Mouse (Mus musculus) layer of hippocampus, postnatal 14 days (tissue): Measurements from ENCODE around the gene Trpm3. TPM values are rescaled to one million over a fixed set of nuclear protein-coding genes. Genes with fewer than 3 reads are reported as not detected.

Experiments
- DNase-seq, 2 experiments: peaks; one replicate each; pipeline ENCODE4 v3.0.0; 2021 to 2022; ENCODE audit warnings: low spot score in 2 of 2, mixed read lengths in 1 of 2
- total RNA-seq, 2 experiments: library from RNA; stranded (reverse); gene quantifications; 2 replicates each; pipeline ENCODE4 v1.2.3; 2021

The Trpm3 gene
- total RNA-seq, 2 experiments from 2014 or later: 46.7 to 79.9 TPM

- DNase-seq: no peak
These were observed 592.1 kb downstream of the Trpm3 start for GRCm38 (mm10) chr19:22730971-22731370.

- DNase-seq: no peak
These were observed 598.0 kb downstream of the Trpm3 start for GRCm38 (mm10) chr19:22736870-22737269.

- DNase-seq: no peak
These were observed 600.4 kb downstream of the Trpm3 start for GRCm38 (mm10) chr19:22739240-22739639.

GRCm38 (mm10) chr19:22753311-22753809 lies 614.5 kb downstream of the Trpm3 start:
- peak; percentile 69 to 89 for DNase-seq

- DNase-seq: peak; percentile 31 to 42
These were observed 615.2 kb downstream of the Trpm3 start for GRCm38 (mm10) chr19:22754071-22754470.

GRCm38 (mm10) chr19:22754498-22754897 lies 615.7 kb downstream of the Trpm3 start:
- peak in 1 of 2 experiments; percentile 13 for DNase-seq

GRCm38 (mm10) chr19:22758496-22758895 lies 619.6 kb downstream of the Trpm3 start:
- DNase-seq: no peak

GRCm38 (mm10) chr19:22768242-22768641 lies 629.4 kb downstream of the Trpm3 start:
- DNase-seq: no peak

- no peak for DNase-seq
These were observed 636.4 kb downstream of the Trpm3 start for GRCm38 (mm10) chr19:22775191-22775695.

- no peak for DNase-seq
These were observed 641.5 kb downstream of the Trpm3 start for GRCm38 (mm10) chr19:22780192-22780843.

- DNase-seq: no peak
These were observed 642.7 kb downstream of the Trpm3 start for GRCm38 (mm10) chr19:22781579-22781978.

GRCm38 (mm10) chr19:22783745-22784144 lies 644.9 kb downstream of the Trpm3 start:
- DNase-seq: no peak

GRCm38 (mm10) chr19:22789753-22790152 lies 650.9 kb downstream of the Trpm3 start:
- no peak for DNase-seq

GRCm38 (mm10) chr19:22796996-22797395 lies 658.1 kb downstream of the Trpm3 start:
- DNase-seq: peak in 1 of 2 experiments; percentile 13

- DNase-seq: no peak
These were observed 661.6 kb downstream of the Trpm3 start for GRCm38 (mm10) chr19:22800471-22800870.

- DNase-seq: no peak
These were observed 664.5 kb downstream of the Trpm3 start for GRCm38 (mm10) chr19:22803396-22803795.

GRCm38 (mm10) chr19:22804311-22804710 lies 665.5 kb downstream of the Trpm3 start:
- DNase-seq: no peak

GRCm38 (mm10) chr19:22810247-22810646 lies 671.4 kb downstream of the Trpm3 start:
- no peak for DNase-seq

- DNase-seq: no peak
These were observed 682.9 kb downstream of the Trpm3 start for GRCm38 (mm10) chr19:22821741-22822140.

GRCm38 (mm10) chr19:22823491-22823981 lies 684.7 kb downstream of the Trpm3 start:
- no peak for DNase-seq

GRCm38 (mm10) chr19:22825812-22826211 lies 687.0 kb downstream of the Trpm3 start:
- no peak for DNase-seq

GRCm38 (mm10) chr19:22828198-22828742 lies 689.4 kb downstream of the Trpm3 start:
- DNase-seq: no peak
